In genomic region chr10:32301024-32301597, GRCm38 (mm10) we compare ENCODE assay signal across 30 mouse cellular contexts.
A peak's percentile ranks its signal among the peaks of the same experiment; 100 is the strongest.
DNase-seq lines count a peak whose midpoint lies in the region; ATAC-seq and TF ChIP-seq lines count a peak whose summit lies in the region.
"Had no signal": no experiment of that assay in that cellular context is flagged by ENCODE, and none has a peak within 500 bp of the region (broad histone marks: within the 10 kb centered on the region; RNA-seq: fewer than 3 reads in every experiment).

No protein-coding gene starts in this region.

- H3K4me2 ChIP-seq in hindbrain, embryonic 13.5 days: no peak overlapping the region
- H3K4me2 ChIP-seq in hindbrain, embryonic 11.5 days (replicated peaks; ENCODE audit: low read depth, low read length): no peak overlapping the region
- no peak overlapping the region for H3K4me2 ChIP-seq in limb, embryonic 12.5 days
- no peak overlapping the region for H3K4me2 ChIP-seq in neural tube, embryonic 14.5 days (ENCODE audit: low read depth, low read length)
- H3K4me2 ChIP-seq: embryonic facial prominence, embryonic 13.5 days; heart, embryonic 12.5 days; limb, embryonic 15.5 days; liver, embryonic 13.5 days had no signal

- H3K4me1 ChIP-seq in hindbrain, embryonic 13.5 days (replicated peaks): no peaks in the 10 kb centered on the region
- no peaks in the 10 kb centered on the region for H3K4me1 ChIP-seq in hindbrain, embryonic 11.5 days (replicated peaks; ENCODE audit: control insufficient read depth, insufficient read depth, low read length)
- no peaks in the 10 kb centered on the region for H3K4me1 ChIP-seq in limb, embryonic 12.5 days (replicated peaks)
- no peaks in the 10 kb centered on the region for H3K4me1 ChIP-seq in limb, embryonic 10.5 days
- no peaks in the 10 kb centered on the region for H3K4me1 ChIP-seq in neural tube, embryonic 14.5 days (ENCODE audit: control insufficient read depth, insufficient read depth, low read length)
- H3K4me1 ChIP-seq: embryonic facial prominence, embryonic 13.5 days; forebrain, embryonic 10.5 days; heart, embryonic 12.5 days; limb, embryonic 15.5 days; liver, embryonic 13.5 days; megakaryocyte, embryonic 14.5 days had no signal

- peak; percentile 59 for ATAC-seq in hindbrain, embryonic 13.5 days (ENCODE audit: low FRiP score)
- ATAC-seq in hindbrain, embryonic 11.5 days (ENCODE audit: low FRiP score): no peak
- ATAC-seq in limb, embryonic 12.5 days (ENCODE audit: insufficient number of reproducible peaks, insufficient read depth, low FRiP score, low TSS enrichment, low read depth): peak; percentile 20; the same call in 1 of the 2 replicates
- ATAC-seq in neural tube, embryonic 14.5 days (ENCODE audit: low read depth): peak; percentile 88
- no peak for ATAC-seq in megakaryocyte-erythroid progenitor cell, adult 5-6 weeks (replicated peaks; ENCODE audit: low FRiP score, low TSS enrichment, poor library complexity, severe bottlenecking)
- ATAC-seq: forebrain, postnatal 0 days; lung, postnatal 0 days had no signal

- no peak for DNase-seq in hindbrain, embryonic 11.5 days (ENCODE audit: low spot score)
- DNase-seq in limb, embryonic 10.5 days (ENCODE audit: low spot score): no peak
- peak; percentile 41 for DNase-seq in brain, embryonic 14.5 days (ENCODE audit: low read depth)
- no peak for DNase-seq in layer of hippocampus, adult 18-20 months (ENCODE audit: low spot score in 2 of 2)
- DNase-seq: adrenal gland, adult 8-10 months; cerebellum, adult 11 months; cerebellum, adult 9-11 months; forebrain, postnatal 0 days; heart, adult 2 months; heart, postnatal 4 days; kidney, adult 2 months; kidney, postnatal 4 days; layer of hippocampus, adult 9-11 months; liver, embryonic 13.5 days; lung, adult 18-20 months; lung, postnatal 4 days; right cerebral cortex, postnatal 25 days; thymus, postnatal 14 days had no signal

- TF ChIP-seq CTCF in brain, embryonic 14.5 days (IDR thresholded peaks at IDR 0.05; ENCODE audit: borderline replicate concordance, extremely low read depth, insufficient read depth, insufficient read length): no peak

- no peaks in the 10 kb centered on the region for H3K27me3 ChIP-seq in hindbrain, embryonic 13.5 days
- no peaks in the 10 kb centered on the region for H3K27me3 ChIP-seq in hindbrain, embryonic 11.5 days (ENCODE audit: control insufficient read depth, insufficient read depth, low read length)
- H3K27me3 ChIP-seq in limb, embryonic 12.5 days: no peaks in the 10 kb centered on the region
- no peaks in the 10 kb centered on the region for H3K27me3 ChIP-seq in limb, embryonic 10.5 days (ENCODE audit: low read depth, poor library complexity, severe bottlenecking)
- no peaks in the 10 kb centered on the region for H3K27me3 ChIP-seq in neural tube, embryonic 14.5 days (ENCODE audit: control insufficient read depth, insufficient read depth, low read length)
- H3K27me3 ChIP-seq: embryonic facial prominence, embryonic 13.5 days; heart, embryonic 12.5 days; limb, embryonic 15.5 days; liver, embryonic 13.5 days; megakaryocyte, embryonic 14.5 days had no signal

- no peak overlapping the region for H3K27ac ChIP-seq in hindbrain, embryonic 13.5 days
- no peak overlapping the region for H3K27ac ChIP-seq in hindbrain, embryonic 11.5 days (ENCODE audit: low read depth, low read length)
- no peak overlapping the region for H3K27ac ChIP-seq in limb, embryonic 12.5 days
- H3K27ac ChIP-seq in limb, embryonic 10.5 days: no peak overlapping the region
- no peak overlapping the region for H3K27ac ChIP-seq in neural tube, embryonic 14.5 days (ENCODE audit: low read depth, low read length)
- H3K27ac ChIP-seq: embryonic facial prominence, embryonic 13.5 days; forebrain, embryonic 10.5 days; heart, adult 2 months; left cerebral cortex, adult 2 months; limb, embryonic 15.5 days; liver, embryonic 13.5 days had no signal

- no peaks in the 10 kb centered on the region for H3K9me3 ChIP-seq in hindbrain, embryonic 13.5 days
- no peaks in the 10 kb centered on the region for H3K9me3 ChIP-seq in hindbrain, embryonic 11.5 days (ENCODE audit: control insufficient read depth, low read length)
- no peaks in the 10 kb centered on the region for H3K9me3 ChIP-seq in limb, embryonic 12.5 days
- no peaks in the 10 kb centered on the region for H3K9me3 ChIP-seq in limb, embryonic 10.5 days (replicated peaks)
- no peaks in the 10 kb centered on the region for H3K9me3 ChIP-seq in neural tube, embryonic 14.5 days (ENCODE audit: control insufficient read depth, low read length)
- H3K9me3 ChIP-seq: embryonic facial prominence, embryonic 13.5 days; forebrain, embryonic 10.5 days; G1E; heart, embryonic 12.5 days; limb, embryonic 15.5 days; liver, embryonic 13.5 days; megakaryocyte, embryonic 14.5 days had no signal

- no peaks in the 10 kb centered on the region for H3K36me3 ChIP-seq in hindbrain, embryonic 13.5 days
- no peaks in the 10 kb centered on the region for H3K36me3 ChIP-seq in hindbrain, embryonic 11.5 days (ENCODE audit: control insufficient read depth, insufficient read depth, low read length)
- H3K36me3 ChIP-seq in limb, embryonic 12.5 days: no peaks in the 10 kb centered on the region
- no peaks in the 10 kb centered on the region for H3K36me3 ChIP-seq in limb, embryonic 10.5 days
- no peaks in the 10 kb centered on the region for H3K36me3 ChIP-seq in neural tube, embryonic 14.5 days (ENCODE audit: control insufficient read depth, insufficient read depth, low read length)
- H3K36me3 ChIP-seq: embryonic facial prominence, embryonic 13.5 days; forebrain, embryonic 10.5 days; G1E; heart, embryonic 12.5 days; limb, embryonic 15.5 days; liver, embryonic 13.5 days had no signal

- WGBS in hindbrain, embryonic 13.5 days: 84% methylated on average over 3 of the region's 3 CpGs
- 90% methylated on average over 3 of the region's 3 CpGs for WGBS in hindbrain, embryonic 11.5 days
- 71% methylated on average over 3 of the region's 3 CpGs for WGBS in limb, embryonic 12.5 days
- WGBS in limb, embryonic 10.5 days: 90% methylated on average over 3 of the region's 3 CpGs
- 72% methylated on average over 3 of the region's 3 CpGs for whole genome bisulfite sequencing in neural tube, embryonic 14.5 days

- no peak for TF ChIP-seq POLR2A in brain, embryonic 14.5 days (IDR thresholded peaks at IDR 0.05; ENCODE audit: borderline replicate concordance, extremely low read depth, insufficient read depth, insufficient read length, poor library complexity, severe bottlenecking)

- no peak overlapping the region for H3K9ac ChIP-seq in hindbrain, embryonic 13.5 days
- H3K9ac ChIP-seq in hindbrain, embryonic 11.5 days (ENCODE audit: low read depth, low read length): no peak overlapping the region
- H3K9ac ChIP-seq in limb, embryonic 12.5 days (replicated peaks): no peak overlapping the region
- no peak overlapping the region for H3K9ac ChIP-seq in neural tube, embryonic 14.5 days (replicated peaks; ENCODE audit: low read depth, low read length)
- H3K9ac ChIP-seq: embryonic facial prominence, embryonic 13.5 days; forebrain, postnatal 0 days; heart, embryonic 12.5 days; limb, embryonic 15.5 days; liver, embryonic 13.5 days had no signal

- no peak overlapping the region for H3K4me3 ChIP-seq in hindbrain, embryonic 13.5 days
- no peak overlapping the region for H3K4me3 ChIP-seq in hindbrain, embryonic 11.5 days (ENCODE audit: low read depth, low read length)
- H3K4me3 ChIP-seq in limb, embryonic 12.5 days (replicated peaks): no peak overlapping the region
- H3K4me3 ChIP-seq in limb, embryonic 10.5 days: no peak overlapping the region
- H3K4me3 ChIP-seq in neural tube, embryonic 14.5 days (ENCODE audit: low read depth, low read length): no peak overlapping the region
- H3K4me3 ChIP-seq: embryonic facial prominence, embryonic 13.5 days; forebrain, embryonic 10.5 days; heart, adult 2 months; heart, embryonic 12.5 days; left cerebral cortex, adult 2 months; limb, embryonic 15.5 days; liver, embryonic 13.5 days; megakaryocyte, embryonic 14.5 days had no signal

Comparison
In these comparisons a context has a peak if more than half of its experiments do, and no peak if none do; other contexts are left out.
1. ATAC-seq: peak in hindbrain, embryonic 13.5 days (single experiment), limb, embryonic 12.5 days (single experiment) and neural tube, embryonic 14.5 days (single experiment); none in hindbrain, embryonic 11.5 days (single experiment) and megakaryocyte-erythroid progenitor cell, adult 5-6 weeks (single experiment).